Mouse (Mus musculus): Measurements from ENCODE around the gene Babam1. TPM values are rescaled to one million over a fixed set of nuclear protein-coding genes. Genes with fewer than 3 reads are reported as not detected.
A peak's percentile ranks its signal among the peaks of the same experiment; 100 is the strongest.

Gene Babam1
- total RNA-seq (2022), result 10 to 100 TPM; 68.5 to 73.4 (median 70.8) TPM

GRCm38 (mm10) chr8:71396639-71397305 lies at the start of gene Babam1:
Gene Babam1 (plus strand): TSS chr8:71396861.
- peak; percentile 89 to 92 for DNase-seq (ENCODE audit: low spot score in 2 of 2)

- DNase-seq (ENCODE audit: low spot score in 2 of 2), result no peak
Measured at GRCm38 (mm10) chr8:71351117-71351516, 45.5 kb upstream of the Babam1 start.

GRCm38 (mm10) chr8:71351520-71351919 lies 45.1 kb upstream of the Babam1 start:
- DNase-seq (ENCODE audit: low spot score in 2 of 2), result no peak

GRCm38 (mm10) chr8:71358026-71358425 lies 38.6 kb upstream of the Babam1 start:
- no peak for DNase-seq (ENCODE audit: low spot score in 2 of 2)

- DNase-seq (ENCODE audit: low spot score in 2 of 2), result peak; percentile 88 to 89
Measured at GRCm38 (mm10) chr8:71366771-71367528, 29.7 kb upstream of the Babam1 start, which contains the start of gene Use1. Gene Use1 (plus strand): TSS chr8:71366848.

GRCm38 (mm10) chr8:71367529-71368176 lies 29.0 kb upstream of the Babam1 start:
- DNase-seq (ENCODE audit: low spot score in 2 of 2), result no peak

GRCm38 (mm10) chr8:71368366-71368765 lies 28.3 kb upstream of the Babam1 start:
- DNase-seq (ENCODE audit: low spot score in 2 of 2), result no peak

GRCm38 (mm10) chr8:71369040-71369718 lies 27.5 kb upstream of the Babam1 start:
- DNase-seq (ENCODE audit: low spot score in 2 of 2), result no peak

GRCm38 (mm10) chr8:71370711-71371235 lies 25.9 kb upstream of the Babam1 start:
- DNase-seq (ENCODE audit: low spot score in 2 of 2), result no peak

GRCm38 (mm10) chr8:71371236-71371848 lies 25.3 kb upstream of the Babam1 start, which contains the start of gene Ocel1:
Gene Ocel1 (plus strand): TSS chr8:71371298.
- peak; percentile 98 to 99 for DNase-seq (ENCODE audit: low spot score in 2 of 2)

- DNase-seq (ENCODE audit: low spot score in 2 of 2), result no peak
Measured at GRCm38 (mm10) chr8:71372427-71372826, 24.2 kb upstream of the Babam1 start.

GRCm38 (mm10) chr8:71373000-71373399 lies 23.7 kb upstream of the Babam1 start:
- DNase-seq (ENCODE audit: low spot score in 2 of 2), result no peak

GRCm38 (mm10) chr8:71374616-71375206 lies 21.9 kb upstream of the Babam1 start:
- no peak for DNase-seq (ENCODE audit: low spot score in 2 of 2)

GRCm38 (mm10) chr8:71375581-71376422 lies 20.9 kb upstream of the Babam1 start:
- peak in 1 of 2 experiments; percentile 63 for DNase-seq (ENCODE audit: low spot score in 2 of 2)

- DNase-seq (ENCODE audit: low spot score in 2 of 2), result no peak
Measured at GRCm38 (mm10) chr8:71376423-71377030, 20.1 kb upstream of the Babam1 start.

- DNase-seq (ENCODE audit: low spot score in 2 of 2), result no peak
Measured at GRCm38 (mm10) chr8:71379008-71379407, 17.7 kb upstream of the Babam1 start.

GRCm38 (mm10) chr8:71379512-71380075 lies 17.1 kb upstream of the Babam1 start:
- DNase-seq (ENCODE audit: low spot score in 2 of 2), result no peak

All from gastrocnemius, adult 8-10 months (tissue).